Mouse (Mus musculus) lung, adult 2 months (tissue): ENCODE measurements around the gene Hamp.
"Not testable (repeated sequence)": the region's sequence is repeated elsewhere in the genome, so short reads cannot be mapped to it uniquely, and the experiment has no call there.

ENCODE experiments used
- CTCF ChIP-seq: fragments of 200-500 bp; IDR thresholded peaks from 2 replicates; pipeline ENCODE4 v1.5.1; 2011; ENCODE audit warnings: mild to moderate bottlenecking, low read length, control low read depth; ENCODE audit not compliant: insufficient read depth
- POLR2A ChIP-seq: fragments of 200-500 bp; IDR thresholded peaks from 2 replicates; pipeline ENCODE4 v1.6.1; 2011; ENCODE audit warnings: low read depth, mild to moderate bottlenecking, control low read depth, low read length, borderline replicate concordance; ENCODE audit errors: extremely low read depth

DNA sequence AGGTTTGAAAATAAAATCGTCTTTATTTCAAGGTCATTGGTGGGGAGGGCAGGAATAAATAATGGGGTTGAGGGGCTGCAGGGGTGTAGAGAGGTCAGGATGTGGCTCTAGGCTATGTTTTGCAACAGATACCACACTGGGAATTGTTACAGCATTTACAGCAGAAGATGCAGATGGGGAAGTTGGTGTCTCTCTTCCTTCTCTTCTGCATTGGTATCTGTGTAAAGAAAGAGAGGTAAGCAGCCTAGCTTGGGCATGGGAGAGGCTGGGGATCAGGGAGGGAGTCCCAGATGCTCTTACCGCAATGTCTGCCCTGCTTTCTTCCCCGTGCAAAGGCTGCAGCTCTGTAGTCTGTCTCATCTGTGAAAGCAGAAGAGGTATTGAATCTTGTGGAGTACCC, 1.5 kb downstream of the Hamp start:
- TF ChIP-seq POLR2A, CTCF: not testable (repeated sequence)
